Mouse (Mus musculus): ENCODE measurements at regions not wholly inside any gene's neighbourhood (a gene's known extent, or its start where the extent isn't known, plus 50 kb on each side); places are given as distances from the start of the nearest gene placed in this dataset.

DNA sequence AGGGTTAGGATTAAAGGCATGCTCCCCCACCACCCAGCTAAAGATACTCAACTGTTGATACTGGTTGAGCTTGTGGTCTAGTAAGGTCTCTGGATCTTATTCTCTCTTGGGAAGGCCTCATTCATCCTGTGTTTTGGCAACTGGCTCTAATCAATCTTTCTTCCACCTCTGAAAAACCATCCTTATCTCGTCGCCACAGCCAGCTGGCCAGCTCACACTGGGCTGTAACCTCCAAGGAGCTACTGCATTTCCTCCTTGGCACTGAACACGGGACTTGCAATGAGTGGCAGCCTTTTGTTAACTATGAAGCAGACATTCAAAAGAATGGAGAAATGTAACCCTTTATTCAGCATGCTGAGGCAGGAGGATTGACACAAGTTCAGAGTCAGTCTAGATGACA is 61.4 kb upstream of the Slc6a6 start:
- Histone ChIP-seq H3K36me3 (ENCODE audit: control insufficient read depth, insufficient read depth, low read length) (no peaks in the 10 kb centered on the region), H3K4me2 (ENCODE audit: low read depth, low read length) (no peak overlapping the region), H3K9ac (ENCODE audit: low read depth, low read length) (no peak overlapping the region), H3K27ac (replicated peaks; ENCODE audit: low read depth, low read length) (no peak overlapping the region), H3K9me3 (ENCODE audit: control insufficient read depth, low read length) (no peaks in the 10 kb centered on the region), H3K4me3 (ENCODE audit: low read depth, low read length) (no peak overlapping the region), H3K4me1 (ENCODE audit: control insufficient read depth, insufficient read depth, low read length) (peaks cover 10% of the 10 kb centered on the region), H3K27me3 (replicated peaks; ENCODE audit: control insufficient read depth, insufficient read depth, low read length) (no peaks in the 10 kb centered on the region)
- WGBS = 48% methylated on average over 3 of the region's 3 CpGs
- ATAC-seq (ENCODE audit: low read depth) (no peak), DNase-seq (ENCODE audit: low spot score) (no peak)

DNA sequence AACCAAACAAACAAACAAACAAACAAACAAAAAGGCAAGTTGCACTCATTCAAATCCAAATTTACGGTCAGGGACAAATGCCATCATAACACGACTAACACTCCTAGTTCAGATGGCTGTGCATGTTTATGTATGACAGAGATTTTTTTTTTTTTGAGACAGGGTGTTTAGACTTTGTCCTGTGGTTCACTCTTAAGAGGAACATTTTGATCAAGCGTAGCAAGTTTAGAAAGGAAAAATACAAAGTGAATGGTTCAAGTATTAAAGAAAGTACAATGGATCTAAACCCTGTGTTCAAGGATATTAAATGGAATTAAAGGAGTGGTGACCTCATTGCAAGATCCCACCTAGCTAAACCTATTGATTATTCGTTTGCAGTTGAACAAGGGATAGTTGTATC is 60.2 kb upstream of the Slc6a6 start:
- DNase-seq (ENCODE audit: low spot score) (no peak), ATAC-seq (ENCODE audit: low read depth) (no peak)
- H3K4me2 ChIP-seq (ENCODE audit: low read depth, low read length) = no peak overlapping the region
- no peaks in the 10 kb centered on the region for H3K36me3 ChIP-seq (ENCODE audit: control insufficient read depth, insufficient read depth, low read length)
- peaks cover 7% of the 10 kb centered on the region; the same call in 1 of the 2 replicates for H3K4me1 ChIP-seq (ENCODE audit: control insufficient read depth, insufficient read depth, low read length)
- H3K27me3 ChIP-seq (replicated peaks; ENCODE audit: control insufficient read depth, insufficient read depth, low read length) = no peaks in the 10 kb centered on the region
- H3K27ac ChIP-seq (replicated peaks; ENCODE audit: low read depth, low read length) = no peak overlapping the region
- WGBS = 87% methylated on average over 4 of the region's 4 CpGs
- no peak overlapping the region for H3K9ac ChIP-seq (ENCODE audit: low read depth, low read length)
- no peak overlapping the region for H3K4me3 ChIP-seq (ENCODE audit: low read depth, low read length)
- H3K9me3 ChIP-seq (ENCODE audit: control insufficient read depth, low read length) = no peaks in the 10 kb centered on the region

DNA sequence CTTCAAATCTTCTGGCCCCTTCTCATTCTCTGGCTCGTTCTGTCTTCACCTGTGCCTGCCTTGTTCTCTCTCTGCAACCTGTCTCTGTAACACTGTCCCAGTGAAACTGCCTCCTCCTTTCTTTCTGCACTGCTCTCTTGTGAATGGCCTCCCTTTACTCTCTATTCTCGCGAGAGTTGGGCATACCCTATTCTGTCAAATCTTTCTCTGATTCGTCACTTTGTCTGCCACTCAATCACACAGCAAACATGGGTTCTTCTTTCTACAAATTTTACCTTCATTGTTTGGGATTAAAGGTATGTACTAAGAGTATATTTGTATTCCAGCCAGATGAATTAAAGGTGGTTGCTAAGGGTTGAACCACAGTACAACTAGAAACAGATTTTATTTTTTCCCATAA is 54.6 kb upstream of the Slc6a6 start:
- H3K9me3 ChIP-seq (ENCODE audit: control insufficient read depth, low read length) = 0 out of 2 replicates have a peak, but pooled peaks cover 4% of the 10 kb centered on the region
- H3K27ac ChIP-seq (replicated peaks; ENCODE audit: low read depth, low read length) = no peak overlapping the region
- H3K4me3 ChIP-seq (ENCODE audit: low read depth, low read length) = no peak overlapping the region
- DNase-seq (ENCODE audit: low spot score) (no peak), ATAC-seq (ENCODE audit: low read depth) (no peak)
- H3K4me2 ChIP-seq (ENCODE audit: low read depth, low read length) = no peak overlapping the region
- H3K9ac ChIP-seq (ENCODE audit: low read depth, low read length) = no peak overlapping the region
- no peaks in the 10 kb centered on the region for H3K27me3 ChIP-seq (replicated peaks; ENCODE audit: control insufficient read depth, insufficient read depth, low read length)
- no peaks in the 10 kb centered on the region for H3K4me1 ChIP-seq (ENCODE audit: control insufficient read depth, insufficient read depth, low read length)
- no peaks in the 10 kb centered on the region for H3K36me3 ChIP-seq (ENCODE audit: control insufficient read depth, insufficient read depth, low read length)
- WGBS = 89% methylated on average over 4 of the region's 4 CpGs

DNA sequence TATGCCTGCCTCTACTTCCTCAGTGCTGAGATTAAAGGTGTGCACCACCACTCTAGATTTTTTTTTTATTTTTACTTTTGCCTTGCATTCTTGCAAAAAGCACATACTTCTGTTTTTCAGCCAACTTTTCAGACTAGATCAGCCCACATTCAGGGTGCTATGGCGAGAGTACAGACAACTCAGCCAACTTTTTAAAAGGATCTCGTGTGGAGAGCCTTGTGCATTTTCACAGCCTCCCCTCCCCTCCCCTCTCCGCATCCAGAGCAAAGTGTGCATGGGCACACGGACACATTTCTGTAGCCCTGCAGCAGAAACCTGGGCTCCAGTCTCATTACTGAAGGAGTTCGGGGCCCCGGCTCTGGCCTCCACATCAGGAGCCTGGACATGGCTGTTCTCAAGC is 52.6 kb upstream of the Slc6a6 start:
- 84% methylated on average over 6 of the region's 6 CpGs for WGBS
- DNase-seq (ENCODE audit: low spot score) = no peak
- Histone ChIP-seq H3K9me3 (ENCODE audit: control insufficient read depth, low read length) (0 out of 2 replicates have a peak, but pooled peaks cover 4% of the 10 kb centered on the region), H3K4me3 (ENCODE audit: low read depth, low read length) (no peak overlapping the region), H3K4me1 (ENCODE audit: control insufficient read depth, insufficient read depth, low read length) (no peaks in the 10 kb centered on the region), H3K4me2 (ENCODE audit: low read depth, low read length) (no peak overlapping the region), H3K27ac (replicated peaks; ENCODE audit: low read depth, low read length) (no peak overlapping the region), H3K9ac (ENCODE audit: low read depth, low read length) (no peak overlapping the region), H3K36me3 (ENCODE audit: control insufficient read depth, insufficient read depth, low read length) (no peaks in the 10 kb centered on the region), H3K27me3 (replicated peaks; ENCODE audit: control insufficient read depth, insufficient read depth, low read length) (no peaks in the 10 kb centered on the region)
- ATAC-seq (ENCODE audit: low read depth) = no peak

All from embryonic facial prominence, embryonic 14.5 days (tissue).